Mouse (Mus musculus) heart, adult 2 months (tissue): ENCODE results near the gene P4ha2.

Experiments used
- CTCF ChIP-seq: fragments of 200-600 bp; IDR thresholded peaks from 2 replicates; pipeline ENCODE4 v1.8.1; 2022; ENCODE audit warnings: antibody characterized with exemption, mild to moderate bottlenecking, moderate library complexity
- POLR2A ChIP-seq: fragments of 200-500 bp; IDR thresholded peaks from 2 replicates; pipeline ENCODE4 v1.6.1; 2011; ENCODE audit warnings: mild to moderate bottlenecking, low read depth, low read length, control low read depth; ENCODE audit not compliant: insufficient read depth

DNA sequence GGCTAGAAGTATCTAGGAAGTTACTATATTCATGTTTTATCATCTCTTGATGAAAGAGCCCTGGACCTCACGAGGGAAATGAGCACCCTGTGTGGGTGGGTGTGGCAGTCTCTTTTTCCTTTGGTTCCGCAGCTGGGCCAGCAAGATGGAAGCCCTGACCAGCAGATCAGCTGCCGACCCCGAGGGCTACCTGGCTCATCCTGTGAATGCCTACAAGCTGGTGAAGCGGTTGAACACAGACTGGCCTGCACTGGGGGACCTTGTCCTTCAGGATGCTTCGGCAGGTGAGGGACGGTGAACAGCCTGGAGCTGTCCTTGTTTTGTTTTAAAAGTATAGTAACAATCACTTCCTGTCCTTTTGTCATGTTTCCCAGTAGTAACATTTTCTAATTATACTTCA is 11.4 kb downstream of the P4ha2 start:
- TF ChIP-seq CTCF (no peak), POLR2A (no peak)
